ENCODE assay signal across 17 mouse cellular contexts in genomic region chr10:42115224-42115919, GRCm38 (mm10).
DNase-seq lines count a peak whose midpoint lies in the region; ATAC-seq and TF ChIP-seq lines count a peak whose summit lies in the region.
"Had no signal": no experiment of that assay in that cellular context is flagged by ENCODE, and none has a peak within 500 bp of the region (broad histone marks: within the 10 kb centered on the region; RNA-seq: fewer than 3 reads in every experiment).

No protein-coding gene starts in this region.

- 81% methylated on average over 4 of the region's 4 CpGs for WGBS in stomach, postnatal 0 days

- no peaks in the 10 kb centered on the region for H3K36me3 ChIP-seq in stomach, postnatal 0 days (ENCODE audit: control insufficient read depth, insufficient read depth, low read length)
- H3K36me3 ChIP-seq: forebrain, embryonic 12.5 days; liver, embryonic 13.5 days; lung, embryonic 15.5 days had no signal

- no peaks in the 10 kb centered on the region for H3K9me3 ChIP-seq in stomach, postnatal 0 days (ENCODE audit: control insufficient read depth, low read length)
- H3K9me3 ChIP-seq: forebrain, embryonic 12.5 days; liver, embryonic 13.5 days had no signal

- peak; percentile 81 for DNase-seq in heart, adult 11 months
- DNase-seq in heart, postnatal 4 days = no peak
- DNase-seq in kidney, adult 18-20 months = peak; percentile 30
- peak; percentile 67 for DNase-seq in kidney, postnatal 14 days
- no peak for DNase-seq in stomach, postnatal 0 days (ENCODE audit: low spot score)
- DNase-seq in right cerebral cortex, postnatal 10 days (ENCODE audit: low spot score in 2 of 2) = no peak
- no peak for DNase-seq in ovary, postnatal 10 days (ENCODE audit: low spot score)
- DNase-seq: adrenal gland, postnatal 14 days; B cell, adult 2 months; gastrocnemius, postnatal 25 days; heart, postnatal 14 days; liver, embryonic 13.5 days; midbrain, embryonic 14.5 days had no signal

- no peak for TF ChIP-seq EP300 in stomach, postnatal 0 days (optimal IDR thresholded peaks at IDR 0.05)

- H3K4me2 ChIP-seq in stomach, postnatal 0 days (replicated peaks; ENCODE audit: low read depth) = no peak overlapping the region
- H3K4me2 ChIP-seq: forebrain, embryonic 12.5 days; heart, embryonic 11.5 days; hindbrain, embryonic 14.5 days; liver, embryonic 13.5 days; lung, embryonic 15.5 days had no signal

- H3K4me3 ChIP-seq in stomach, postnatal 0 days (ENCODE audit: low read depth, low read length) = no peak overlapping the region
- H3K4me3 ChIP-seq: forebrain, embryonic 12.5 days; liver, embryonic 13.5 days; lung, embryonic 15.5 days had no signal

- no peaks in the 10 kb centered on the region for H3K4me1 ChIP-seq in stomach, postnatal 0 days (replicated peaks; ENCODE audit: control insufficient read depth, insufficient read depth)
- H3K4me1 ChIP-seq: forebrain, embryonic 12.5 days; lung, embryonic 15.5 days had no signal

- H3K27ac ChIP-seq in stomach, postnatal 0 days (replicated peaks) = 0 out of 2 replicates have a peak overlapping the region, but pooled peaks have one; percentile 18
- H3K27ac ChIP-seq: forebrain, embryonic 12.5 days; hindbrain, embryonic 14.5 days; liver, embryonic 13.5 days; lung, embryonic 15.5 days had no signal

- no peaks in the 10 kb centered on the region for H3K27me3 ChIP-seq in stomach, postnatal 0 days (ENCODE audit: control insufficient read depth, insufficient read depth, low read length)
- H3K27me3 ChIP-seq: forebrain, embryonic 12.5 days; liver, embryonic 13.5 days; lung, embryonic 15.5 days had no signal

- H3K9ac ChIP-seq in stomach, postnatal 0 days (ENCODE audit: low read length) = no peak overlapping the region
- H3K9ac ChIP-seq: forebrain, embryonic 12.5 days; hindbrain, embryonic 14.5 days; liver, embryonic 13.5 days; lung, embryonic 15.5 days had no signal

- no peak for TF ChIP-seq CTCF in stomach, postnatal 0 days (IDR thresholded peaks at IDR 0.05; ENCODE audit: low read depth)

- ATAC-seq in stomach, postnatal 0 days (ENCODE audit: low FRiP score, low TSS enrichment) = peak; percentile 31; the same call in 1 of the 2 replicates

Comparison
In these comparisons a context has a peak if more than half of its experiments do, and no peak if none do; other contexts are left out.
1. DNase-seq: peak in heart, adult 11 months (single experiment), kidney, adult 18-20 months (single experiment) and kidney, postnatal 14 days (single experiment); none in heart, postnatal 4 days (single experiment), stomach, postnatal 0 days (single experiment), right cerebral cortex, postnatal 10 days (0 of 2) and ovary, postnatal 10 days (single experiment).